Mouse (Mus musculus) C2C12 (cell line): ENCODE data around the gene Klhl7. TPM values are rescaled to one million over a fixed set of nuclear protein-coding genes. Genes with fewer than 3 reads are reported as not detected.
A peak's percentile ranks its signal among the peaks of the same experiment; 100 is the strongest.

ENCODE experiments used
- H3K27me3 ChIP-seq: one replicate; pipeline ENCODE4 v1.6.1; 2011; ENCODE audit not compliant: control insufficient read depth, insufficient read depth, insufficient read length
- H3K36me3 ChIP-seq: one replicate; pipeline ENCODE4 v1.6.1; 2011; ENCODE audit not compliant: control insufficient read depth, insufficient read depth
- H3K4me3 ChIP-seq: one replicate; pipeline ENCODE4 v1.5.1; 2011; ENCODE audit warnings: mild to moderate bottlenecking, control low read depth; ENCODE audit not compliant: poor library complexity, insufficient read depth, severe bottlenecking
- H3K79me2 ChIP-seq: one replicate; pipeline ENCODE4 v1.6.1; 2011; ENCODE audit not compliant: control insufficient read depth, insufficient read depth
- H3K79me3 ChIP-seq: one replicate; pipeline ENCODE4 v1.6.1; 2011; ENCODE audit warnings: low read depth, control low read depth
- H3ac ChIP-seq: one replicate; pipeline ENCODE3; 2011; ENCODE audit warnings: low read depth; ENCODE audit not compliant: control insufficient read depth, insufficient read length
- CEBPB ChIP-seq: IDR thresholded peaks from one replicate; pipeline ENCODE4 v1.6.1; 2011; ENCODE audit warnings: low read depth, mild to moderate bottlenecking, control low read depth, moderate library complexity
- CTCF ChIP-seq: IDR thresholded peaks from one replicate; pipeline ENCODE4 v1.5.1; 2011; ENCODE audit not compliant: control insufficient read depth, insufficient read depth, insufficient read length
- FOSL1 ChIP-seq: IDR thresholded peaks from one replicate; pipeline ENCODE4 v1.8.0; 2011; ENCODE audit warnings: mild to moderate bottlenecking, low read length; ENCODE audit not compliant: poor library complexity, insufficient read depth, severe bottlenecking
- MAX ChIP-seq: IDR thresholded peaks from one replicate; pipeline ENCODE4 v1.6.1; 2011; ENCODE audit warnings: mild to moderate bottlenecking, control low read depth
- MYOD1 ChIP-seq: IDR thresholded peaks from one replicate; pipeline ENCODE4 v1.6.1; 2011; ENCODE audit warnings: low read depth; ENCODE audit not compliant: control insufficient read depth, insufficient read length
- MYOG ChIP-seq: IDR thresholded peaks from one replicate; pipeline ENCODE4 v1.6.1; 2011; ENCODE audit not compliant: control insufficient read depth, insufficient read length; ENCODE audit errors: extremely low read depth
- USF1 ChIP-seq: IDR thresholded peaks from one replicate; pipeline ENCODE4 v1.6.1; 2011; ENCODE audit warnings: low read depth, mild to moderate bottlenecking, control low read depth, moderate library complexity
- polyA plus RNA-seq: library from polyadenylated mRNA; unstranded; fragments of >200 nt; fragmentation: generic; extraction: Trizol; gene quantifications from one replicate; pipeline ENCODE4 v1.2.1, GENCODE M21; 2012; ENCODE audit warnings: missing spikeins

Klhl7 gene
- polyA plus RNA-seq, 1 experiment = 3.6 TPM

DNA sequence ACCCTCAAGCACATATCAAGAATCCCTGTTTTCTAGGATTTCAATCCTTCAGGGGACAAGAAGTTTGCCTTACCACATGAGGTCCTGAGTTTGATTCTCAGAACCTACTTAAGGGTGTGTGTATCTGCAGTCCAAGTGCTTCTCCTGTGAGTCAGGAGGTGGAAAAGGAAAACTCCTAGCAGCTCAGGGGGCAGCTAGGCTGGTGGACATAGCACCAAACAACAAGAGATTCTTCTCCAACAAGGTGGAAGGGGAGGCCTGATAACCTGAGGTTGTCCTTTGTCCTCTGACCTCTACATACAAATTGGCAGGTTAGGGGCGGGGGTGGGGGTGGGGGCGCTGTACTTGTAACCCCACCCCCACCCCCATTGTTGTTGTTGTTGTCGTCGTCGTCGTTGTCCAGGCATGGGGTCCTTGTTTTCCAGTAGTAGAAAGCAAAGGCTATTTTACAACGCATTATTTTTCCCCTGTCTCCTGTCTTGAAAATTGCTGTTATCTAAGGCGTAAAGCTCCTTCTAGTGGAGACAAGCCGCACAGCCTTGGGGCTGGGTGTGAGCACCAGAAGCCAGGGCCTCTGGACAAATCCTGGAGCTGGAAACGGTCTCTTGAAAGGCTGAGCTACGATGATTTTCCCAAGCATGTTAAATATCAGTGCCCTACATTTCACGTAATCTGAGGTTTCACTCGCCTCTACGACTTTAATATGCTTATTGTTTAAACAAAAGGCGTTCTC lies 23.3 kb upstream of the Klhl7 start:
- TF ChIP-seq CEBPB = no peak
- peak; percentile 49 for TF ChIP-seq CTCF
- H3ac ChIP-seq = no peak overlapping the region
- H3K36me3 ChIP-seq = no peaks in the 10 kb centered on the region
- H3K79me2 ChIP-seq = no peaks in the 10 kb centered on the region
- no peaks in the 10 kb centered on the region for H3K79me3 ChIP-seq
- no peak overlapping the region for H3K4me3 ChIP-seq
- peaks cover 30% of the 10 kb centered on the region for H3K27me3 ChIP-seq

DNA sequence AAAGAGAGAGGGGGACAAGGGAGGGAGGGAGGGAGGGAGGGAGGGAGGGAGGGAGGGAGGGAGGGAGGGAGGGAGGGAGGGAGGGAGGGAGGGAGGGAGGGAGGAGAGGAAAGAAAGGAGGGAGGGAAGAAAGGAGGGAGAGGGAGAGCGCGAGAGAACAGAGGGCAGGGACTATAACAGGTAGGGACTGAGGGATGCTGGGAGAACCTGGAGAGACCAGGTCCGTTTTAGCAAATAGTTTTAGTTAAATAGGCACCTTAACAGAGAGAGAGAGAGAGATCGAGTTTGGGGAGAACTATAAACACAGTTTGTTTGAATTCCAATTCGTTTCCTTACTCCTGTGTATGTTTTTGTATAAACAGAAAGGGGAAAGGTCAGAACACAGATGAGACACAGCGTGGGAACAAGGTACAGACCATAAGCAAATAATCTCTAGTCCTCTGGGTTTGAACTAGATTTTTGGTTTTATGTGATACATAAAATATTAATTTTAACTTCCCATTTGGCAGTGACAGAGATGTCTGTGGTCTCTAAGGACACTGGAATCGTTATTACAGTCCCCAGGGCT lies 22.6 kb upstream of the Klhl7 start:
- Histone ChIP-seq H3ac (no peak overlapping the region), H3K36me3 (no peaks in the 10 kb centered on the region), H3K27me3 (peaks cover 32% of the 10 kb centered on the region), H3K4me3 (no peak overlapping the region), H3K79me2 (no peaks in the 10 kb centered on the region), H3K79me3 (no peaks in the 10 kb centered on the region)
- TF ChIP-seq USF1 (no peak), MYOD1 (no peak), CTCF (no peak), CEBPB (no peak), MAX (no peak), FOSL1 (no peak), MYOG (no peak)

DNA sequence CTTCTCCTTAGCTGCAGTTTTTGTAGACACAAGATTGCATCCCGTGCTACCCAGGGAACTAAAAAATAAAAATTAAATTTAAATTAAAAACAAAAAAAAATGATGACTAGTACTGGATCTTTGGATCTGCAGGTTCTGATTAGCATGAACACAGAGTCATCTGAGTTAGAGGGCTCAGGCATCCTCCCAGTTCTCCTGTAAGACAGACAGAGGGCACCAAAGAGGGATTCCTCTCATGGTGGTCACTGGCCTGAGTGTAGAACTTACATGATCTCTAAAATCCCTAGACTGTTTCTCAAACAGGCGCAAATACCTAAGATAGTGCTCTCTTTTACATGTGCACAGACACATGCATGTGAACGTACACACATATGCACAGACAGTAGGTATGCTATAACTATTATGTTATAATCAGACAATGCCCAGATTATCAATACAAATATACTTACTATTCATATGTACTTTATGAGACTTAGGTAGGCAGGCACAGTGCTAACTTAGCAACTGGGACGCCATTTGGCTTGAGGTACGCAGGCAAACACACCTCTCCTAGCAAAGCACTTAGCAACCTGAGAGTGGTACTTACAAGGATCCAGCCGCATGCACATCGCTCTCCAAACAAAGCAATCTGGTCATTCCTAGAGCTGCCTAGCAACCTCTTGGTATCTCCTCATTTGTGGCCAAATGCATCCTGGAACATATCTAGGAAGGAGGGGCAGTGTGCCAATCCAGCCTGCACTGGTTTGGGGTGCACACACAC lies 21.8 kb upstream of the Klhl7 start:
- TF ChIP-seq MYOG (no peak), MYOD1 (no peak), MAX (no peak), USF1 (no peak), CEBPB (no peak), FOSL1 (no peak), CTCF (no peak)
- H3K4me3 ChIP-seq = no peak overlapping the region
- no peak overlapping the region for H3ac ChIP-seq
- H3K79me2 ChIP-seq = no peaks in the 10 kb centered on the region
- peaks cover 38% of the 10 kb centered on the region for H3K27me3 ChIP-seq
- H3K36me3 ChIP-seq = no peaks in the 10 kb centered on the region
- no peaks in the 10 kb centered on the region for H3K79me3 ChIP-seq

DNA sequence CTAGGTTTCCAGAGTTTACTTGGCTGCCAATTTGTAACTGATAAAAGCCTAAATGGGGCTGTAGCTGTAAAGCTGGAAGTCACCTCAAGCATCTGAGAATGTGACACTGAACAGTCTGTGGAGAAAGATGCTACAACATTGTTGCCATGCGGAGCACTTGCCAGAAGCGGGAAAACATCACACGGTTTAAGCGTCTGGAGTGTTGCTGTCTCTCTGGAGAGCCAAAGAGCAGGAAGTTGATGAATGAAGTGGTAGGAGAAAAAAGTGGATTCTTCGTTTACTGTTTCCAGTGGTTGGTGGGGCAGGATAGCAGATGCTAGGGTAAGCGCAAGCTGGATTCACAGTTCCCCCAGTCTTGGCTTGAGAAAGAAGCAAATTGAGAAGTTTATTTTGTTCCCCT lies 19.6 kb upstream of the Klhl7 start:
- H3K4me3 ChIP-seq = no peak overlapping the region
- TF ChIP-seq MAX (no peak), FOSL1 (no peak), CEBPB (no peak), CTCF (no peak), MYOG (no peak), USF1 (no peak), MYOD1 (no peak)
- H3K79me3 ChIP-seq = no peaks in the 10 kb centered on the region
- peaks cover 43% of the 10 kb centered on the region for H3K27me3 ChIP-seq
- H3K79me2 ChIP-seq = no peaks in the 10 kb centered on the region
- no peak overlapping the region for H3ac ChIP-seq
- H3K36me3 ChIP-seq = no peaks in the 10 kb centered on the region

DNA sequence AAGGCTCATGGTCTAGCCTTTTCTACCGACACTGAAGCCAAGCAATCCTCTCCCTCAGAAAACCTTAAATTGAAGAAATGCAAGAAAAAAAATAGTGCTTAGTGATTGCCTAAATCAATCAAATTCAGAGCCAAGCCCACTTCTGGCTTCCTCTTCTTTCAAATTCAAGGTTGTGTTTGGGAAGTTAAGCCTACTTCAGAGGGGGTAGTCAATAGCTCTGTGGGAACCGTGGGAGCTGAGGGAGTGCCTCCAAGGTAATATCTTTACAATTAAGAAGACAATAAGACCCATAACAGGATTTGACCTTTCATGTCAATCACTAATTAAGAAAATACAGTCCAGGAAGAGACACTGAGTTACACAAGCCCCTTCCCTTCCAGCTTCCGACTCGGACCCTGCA lies 15.6 kb upstream of the Klhl7 start:
- no peaks in the 10 kb centered on the region for H3K79me3 ChIP-seq
- H3K4me3 ChIP-seq = no peak overlapping the region

DNA sequence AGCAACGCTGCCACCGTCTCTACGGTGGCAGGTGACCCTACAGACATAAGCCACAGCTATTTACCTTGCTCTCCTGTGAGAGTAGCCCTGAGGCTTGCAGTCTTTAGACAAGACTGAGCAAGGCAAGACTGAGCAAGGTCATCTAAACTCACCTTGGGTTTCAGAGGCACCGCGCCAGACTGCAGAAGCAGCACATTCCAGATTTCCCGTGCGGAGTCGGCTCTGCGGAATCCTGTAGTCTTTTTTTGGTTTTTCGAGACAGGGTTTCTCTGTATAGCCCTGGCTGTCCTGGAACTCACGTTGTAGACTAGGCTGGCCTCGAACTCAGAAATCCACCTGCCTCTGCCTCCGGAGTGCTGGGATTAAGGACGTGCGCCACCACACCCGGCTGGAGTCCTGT lies 14.2 kb upstream of the Klhl7 start:
- Histone ChIP-seq H3K4me3 (no peak overlapping the region), H3K79me2 (no peaks in the 10 kb centered on the region), H3ac (no peak overlapping the region), H3K27me3 (peaks cover 27% of the 10 kb centered on the region), H3K79me3 (no peaks in the 10 kb centered on the region), H3K36me3 (no peaks in the 10 kb centered on the region)
- TF ChIP-seq MAX (no peak), CTCF (no peak), FOSL1 (no peak), USF1 (no peak), MYOG (no peak)

More for the DNA sequence above, 15.6 kb upstream of the Klhl7 start:
- no peak overlapping the region for H3ac ChIP-seq
- H3K27me3 ChIP-seq = peaks cover 38% of the 10 kb centered on the region
- H3K36me3 ChIP-seq = no peaks in the 10 kb centered on the region
- H3K79me2 ChIP-seq = no peaks in the 10 kb centered on the region
- TF ChIP-seq CEBPB = no peak
- no peak for TF ChIP-seq CTCF
- no peak for TF ChIP-seq FOSL1
- TF ChIP-seq MYOG = no peak
- TF ChIP-seq MYOD1 = no peak
- no peak for TF ChIP-seq MAX
- no peak for TF ChIP-seq USF1
